Mouse (Mus musculus) layer of hippocampus, adult 6 months (tissue): ENCODE measurements around the gene Ubn2. TPM values are rescaled to one million over a fixed set of nuclear protein-coding genes. Genes with fewer than 3 reads are reported as not detected.

ENCODE experiments used
- long read RNA-seq, 2 experiments: library from polyadenylated mRNA; unstranded; transcript quantifications; one replicate each; pipeline ENCODE4 v2.0.0; 2019 to 2020
- microRNA-seq: library from miRNA; unstranded; fragments of <30 nt; microRNA quantifications from one replicate; pipeline ENCODE4 v1.2.0, GENCODE M21; 2020
- polyA plus RNA-seq: library from polyadenylated mRNA; unstranded; fragments of <200 nt; fragmentation: Nextera tagmentation; gene quantifications from 2 replicates; pipeline ENCODE4 v1.2.3, GENCODE M21; 2021

Gene Ubn2
- 4.1 and 4.5 TPM in 2 replicates for polyA plus RNA-seq
- long read RNA-seq, experiment 1, partial matches to known transcripts, result 8 of 15 reads
- long read RNA-seq, experiment 1, other reads (novel, unspliced or antisense), result 7 of 15 reads
- long read RNA-seq, experiment 2, full-length matches to known transcripts, result 2 of 26 reads
- long read RNA-seq, experiment 2, partial matches to known transcripts, result 12 of 26 reads
- long read RNA-seq, experiment 2, other reads (novel, unspliced or antisense), result 12 of 26 reads

GRCm38 (mm10) chr6:38433261-38434033 lies at the start of gene Ubn2:
TSS of gene Ubn2 (plus strand) at chr6:38433950.

DNA sequence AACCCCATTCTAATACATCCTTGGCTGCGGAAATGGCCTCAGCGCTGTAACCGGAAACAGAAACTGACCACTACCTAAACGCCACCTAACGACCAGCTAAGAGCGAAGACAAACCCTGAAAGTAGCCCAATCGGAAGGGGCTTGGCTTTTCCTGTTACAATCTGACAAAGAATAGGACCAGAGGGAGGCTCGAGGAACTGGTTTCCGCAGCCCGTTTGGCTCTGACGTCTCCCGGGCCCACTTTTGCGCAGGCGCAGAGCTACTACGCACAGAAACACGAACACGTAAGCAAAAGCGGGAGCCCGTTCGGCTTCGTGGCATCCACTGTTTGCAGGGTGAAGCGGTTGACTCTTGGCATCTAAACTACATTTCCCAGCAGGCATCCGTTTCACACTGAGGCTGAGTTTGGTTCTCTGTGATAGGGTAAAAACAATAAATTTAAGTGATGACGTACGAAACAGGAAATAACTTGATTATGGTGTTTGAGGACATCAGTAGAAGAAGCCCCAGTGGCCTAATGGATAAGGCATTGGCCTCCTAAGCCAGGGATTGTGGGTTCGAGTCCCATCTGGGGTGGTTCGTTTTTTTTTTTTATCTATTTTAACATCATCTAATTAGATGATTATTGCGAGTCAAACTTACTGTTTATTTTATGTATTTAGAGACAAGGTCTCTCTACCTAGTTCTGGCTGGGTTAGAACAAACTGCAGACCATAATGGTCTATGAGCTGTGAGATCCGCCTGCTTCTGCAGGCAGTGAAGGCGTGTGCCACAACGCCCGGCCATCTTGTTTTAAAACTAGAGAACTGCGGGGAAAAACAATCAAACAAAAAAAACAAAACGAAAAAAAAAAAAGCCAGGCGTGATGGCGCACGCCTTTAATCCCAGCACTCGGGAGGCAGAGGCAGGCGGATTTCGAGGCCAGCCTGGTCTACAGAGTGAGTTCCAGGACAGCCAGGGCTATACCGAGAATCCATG lies 100.0 kb downstream of the Ubn2 start, which contains the start of gene Fmc1:
Fmc1 (plus strand) TSS at position 75 of the 978 bp plus-strand sequence.

GRCm38 (mm10) chr6:38551062-38551988 lies 117.6 kb downstream of the Ubn2 start, which contains the start of gene Luc7l2:
TSS of gene Luc7l2 (plus strand) at chr6:38551334.

Small RNAs within 50 kb of the gene (microRNA-seq; reads per million reads assigned to microRNA genes)
- not detected for gene Mir7670

Other genes starting within 250 kb of the Ubn2 start
- 4.6 and 4.9 TPM in 2 replicates for gene D630045J12Rik, start 179.9 kb upstream of the Ubn2 start, polyA plus RNA-seq
- 0.56 and 0.68 TPM in 2 replicates for gene Zc3hav1l, start 134.7 kb upstream of the Ubn2 start, polyA plus RNA-seq
- 7.2 and 14.8 TPM in 2 replicates for gene Zc3hav1, start 79.3 kb upstream of the Ubn2 start, polyA plus RNA-seq
- 2.9 and 3.6 TPM in 2 replicates for gene Ttc26, start 52.5 kb upstream of the Ubn2 start, polyA plus RNA-seq
- 164 and 178 TPM in 2 replicates for gene Fmc1, start 99.6 kb downstream of the Ubn2 start, polyA plus RNA-seq
- 3.0 and 3.5 TPM in 2 replicates for gene Luc7l2, start 117.4 kb downstream of the Ubn2 start, polyA plus RNA-seq
- gene Klrg2, start 203.3 kb downstream of the Ubn2 start, polyA plus RNA-seq, result 0.24 and 0.67 TPM in 2 replicates
- gene Clec2l, start 229.1 kb downstream of the Ubn2 start, polyA plus RNA-seq, result 9.7 and 13.0 TPM in 2 replicates